Mouse (Mus musculus): ENCODE results near the gene Olfr70.

Olfr70 gene

DNA sequence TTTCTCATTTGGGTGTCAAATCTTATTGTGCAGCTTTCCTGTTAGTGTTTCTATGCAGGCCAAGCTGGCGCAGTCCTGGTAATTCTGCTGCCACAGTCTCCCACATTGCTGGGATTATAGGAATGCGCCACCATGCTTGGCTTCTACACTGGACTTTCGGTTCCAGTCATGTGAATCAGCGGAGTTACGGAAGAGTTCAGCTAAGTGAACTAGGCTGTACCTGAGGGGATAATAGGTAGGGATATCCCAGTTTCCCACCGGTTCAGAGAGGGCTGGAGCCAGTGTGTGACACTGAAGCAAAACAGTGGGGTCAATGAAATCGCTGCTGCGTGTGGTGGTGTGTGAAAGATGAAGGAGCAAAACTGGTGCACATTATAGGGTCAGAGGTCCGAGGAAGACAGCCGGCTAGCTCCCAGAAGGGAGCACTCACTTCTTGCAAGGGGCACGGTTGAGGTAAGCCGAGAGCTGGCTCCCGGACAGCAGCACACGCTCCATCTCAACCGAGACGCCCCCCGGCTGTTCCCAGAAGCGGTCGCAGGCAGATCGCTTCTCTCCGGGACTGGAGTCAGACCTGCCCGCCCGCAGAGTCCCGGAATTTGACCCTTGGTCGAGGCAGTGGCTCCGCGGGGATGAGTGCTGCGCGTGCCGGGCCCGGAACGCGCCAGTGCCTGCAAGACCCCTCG, 44.8 kb downstream of the Olfr70 start:
- no peak for DNase-seq (ENCODE audit: low spot score in 2 of 2)

DNA sequence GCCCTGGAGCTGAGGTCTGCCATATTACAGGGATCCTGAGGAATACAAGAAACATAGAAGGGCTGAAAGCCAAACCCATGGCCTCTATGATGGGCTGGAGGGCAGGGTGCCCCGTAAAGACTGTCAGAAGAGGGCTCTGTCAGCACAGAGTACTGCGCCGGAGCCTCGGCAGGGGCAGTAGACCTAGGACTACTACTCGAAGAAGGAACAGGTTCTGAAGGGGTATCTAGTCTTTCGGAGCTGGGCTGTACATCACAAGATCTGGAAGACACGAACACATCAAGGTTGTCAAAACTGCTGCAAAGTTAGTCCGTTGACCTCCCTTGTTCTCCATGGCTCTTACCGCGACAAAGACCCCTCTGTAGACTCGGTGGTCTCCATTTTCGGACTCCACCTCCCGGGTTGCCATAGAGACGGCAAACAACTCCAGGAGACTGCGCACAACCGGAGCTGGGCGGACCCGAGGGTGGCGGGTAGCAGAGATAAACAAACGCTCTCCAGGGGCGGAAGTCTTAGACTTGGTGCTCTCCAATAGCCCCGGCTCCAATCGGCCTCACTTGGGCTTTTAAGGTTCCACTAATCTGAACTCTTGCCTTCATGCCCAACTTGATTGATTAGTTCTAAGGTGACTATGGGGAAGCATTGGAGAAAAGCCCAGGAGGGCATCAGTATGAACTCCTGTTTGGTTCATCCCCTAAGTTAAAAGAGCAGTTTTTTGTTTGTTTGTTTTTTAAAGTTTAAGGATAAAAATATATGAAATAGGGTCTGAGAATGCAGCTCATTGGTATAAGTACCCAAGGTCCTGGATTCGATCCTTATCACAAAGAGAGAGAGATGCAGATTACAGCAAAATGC, 47.2 kb downstream of the Olfr70 start, which contains the start of gene Spag8:
Spag8 (minus strand) TSS at position 434 of the 855 bp plus-strand sequence.
- DNase-seq (ENCODE audit: low spot score in 2 of 2) = peak; percentile 16 to 62

DNA sequence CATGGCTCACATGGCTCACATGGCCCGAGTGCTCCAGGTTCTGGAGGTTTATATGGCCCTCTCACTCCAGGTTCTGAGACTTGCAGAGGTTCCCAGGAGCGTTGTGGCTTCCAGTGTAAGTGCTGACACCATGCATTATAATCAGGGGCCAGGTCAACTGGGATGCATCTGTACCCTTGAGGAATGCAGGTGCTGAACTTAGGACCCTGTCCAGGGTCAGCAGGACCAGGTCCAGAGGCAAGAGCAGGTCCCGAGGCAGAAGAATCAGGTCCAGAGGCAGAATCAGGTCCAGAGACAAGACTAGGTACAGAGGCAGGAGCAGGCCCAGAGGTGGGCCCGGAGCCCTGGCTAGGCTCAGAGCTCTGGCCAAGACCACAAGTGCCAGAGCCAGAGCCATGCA, 47.9 kb downstream of the Olfr70 start:
- no peak for DNase-seq (ENCODE audit: low spot score in 2 of 2)

DNA sequence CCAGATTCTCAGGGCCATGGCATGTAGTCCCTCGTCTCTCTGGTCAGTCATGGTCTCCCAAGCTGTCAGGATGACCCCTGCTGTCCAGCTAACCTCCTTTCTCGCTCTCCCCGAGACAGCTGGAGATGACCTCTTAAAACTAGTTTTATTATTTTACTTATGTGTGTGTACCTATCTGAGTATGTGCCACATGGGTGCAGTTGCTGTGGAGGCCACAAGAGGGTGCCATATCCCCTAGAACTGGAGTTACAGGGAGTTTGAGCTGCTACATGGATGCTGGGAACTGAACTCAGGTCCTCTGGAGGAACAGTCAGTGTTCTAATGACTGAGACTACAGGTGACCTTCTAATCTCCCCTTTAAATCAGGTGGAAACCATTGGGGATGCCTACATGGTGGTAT, 50.8 kb downstream of the Olfr70 start:
- DNase-seq (ENCODE audit: low spot score in 2 of 2) = no peak
